Mouse (Mus musculus) forebrain, embryonic 13.5 days (tissue): ENCODE data around the gene Gm7138. TPM values are rescaled to one million over a fixed set of nuclear protein-coding genes. Genes with fewer than 3 reads are reported as not detected.
"Not testable (repeated sequence)": the region's sequence is repeated elsewhere in the genome, so short reads cannot be mapped to it uniquely, and the experiment has no call there.

Source experiments
- ATAC-seq: fragments of 200-750 bp; cut with Nextera tagmentation; 2 replicates; pipeline ENCODE4 v1.8.0; 2017
- H3K27ac ChIP-seq: fragments of 300-500 bp; sonication (generic); 2 replicates; pipeline ENCODE4 v1.5.1; 2015; ENCODE audit warnings: inconsistent platforms, mild to moderate bottlenecking, moderate library complexity
- H3K27me3 ChIP-seq: fragments of 300-500 bp; sonication (generic); 2 replicates; pipeline ENCODE4 v1.6.1; 2015; ENCODE audit warnings: mild to moderate bottlenecking, inconsistent platforms
- H3K36me3 ChIP-seq: fragments of 300-500 bp; sonication (generic); 2 replicates; pipeline ENCODE4 v1.6.1; 2015; ENCODE audit warnings: mild to moderate bottlenecking, inconsistent platforms; ENCODE audit not compliant: poor library complexity, severe bottlenecking
- H3K4me1 ChIP-seq: fragments of 300-500 bp; sonication (generic); 2 replicates; pipeline ENCODE4 v1.6.1; 2015; ENCODE audit warnings: inconsistent platforms
- H3K4me2 ChIP-seq: fragments of 300-500 bp; sonication (generic); 2 replicates; pipeline ENCODE4 v1.6.1; 2015; ENCODE audit warnings: inconsistent platforms, mild to moderate bottlenecking, moderate library complexity
- H3K4me3 ChIP-seq: fragments of 300-500 bp; sonication (generic); 2 replicates; pipeline ENCODE4 v1.5.1; 2015; ENCODE audit warnings: mild to moderate bottlenecking, inconsistent platforms
- H3K9ac ChIP-seq: fragments of 300-500 bp; sonication (generic); 2 replicates; pipeline ENCODE4 v1.6.1; 2015; ENCODE audit warnings: mild to moderate bottlenecking, inconsistent platforms
- H3K9me3 ChIP-seq: fragments of 300-500 bp; sonication (generic); replicated peaks from 2 replicates; pipeline ENCODE4 v1.6.1; 2016; ENCODE audit warnings: inconsistent platforms
- WGBS: fragments of 180-500 bp; shearing (Covaris S2); methylation state at CpG from one replicate; pipeline ENCODE4 v1.1.7; 2015; 5-methylcytosine and 5-hydroxymethylcytosine counted together
- polyA plus RNA-seq: library from polyadenylated mRNA; unstranded; fragments of >200 nt; fragmentation: Nextera tagmentation; extraction: Ambion mirVana; gene quantifications from 2 replicates; pipeline ENCODE4 v1.2.1, GENCODE M21; 2015

Gene Gm7138
- polyA plus RNA-seq, result not detected in 2 replicates

DNA sequence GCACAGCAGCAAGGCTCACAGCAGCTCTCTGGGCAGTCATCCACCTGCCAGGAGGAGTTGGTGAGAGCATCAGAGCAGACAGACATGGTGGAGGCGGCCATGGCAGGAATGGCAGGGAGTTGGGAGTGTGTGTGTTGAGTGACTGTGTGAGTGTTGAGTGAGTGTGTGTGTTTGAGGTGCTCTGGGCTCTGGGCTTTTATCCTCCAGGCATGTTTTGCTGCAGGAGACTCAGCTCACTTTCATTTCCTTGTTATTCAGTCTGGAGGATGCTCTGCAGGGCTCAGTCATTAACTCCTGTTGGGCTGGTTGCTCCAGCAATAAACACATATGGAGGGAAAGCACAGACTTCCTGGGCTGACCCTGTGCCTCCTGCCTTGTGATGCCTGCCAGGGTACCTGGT lies at the start of gene Gm7138:
Gene Gm7138, minus strand, starts transcription at position 101 of the 400 bp plus-strand sequence.
- not testable (repeated sequence) for H3K9ac ChIP-seq

DNA sequence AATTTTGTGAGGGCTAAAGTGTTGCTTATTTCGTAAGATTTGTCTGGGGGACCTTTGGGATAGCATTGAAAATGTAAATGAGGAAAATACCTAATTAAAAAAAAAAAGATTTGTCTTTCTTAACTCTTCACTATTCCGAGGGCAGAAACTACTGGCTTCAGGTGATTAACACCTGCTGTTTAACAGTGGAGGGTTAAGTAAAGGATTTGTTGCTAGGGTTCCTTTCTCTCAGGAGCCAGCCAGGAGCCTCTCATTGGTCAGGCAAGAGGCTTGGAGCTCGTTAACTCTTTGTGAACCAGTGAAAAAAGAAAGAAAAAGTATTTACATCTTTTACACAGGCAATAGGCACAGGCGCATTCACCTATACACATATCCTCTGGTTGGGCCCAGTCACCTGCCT lies 42.5 kb upstream of the Gm7138 start:
- H3K9ac ChIP-seq, result no peak overlapping the region
- H3K4me2 ChIP-seq, result no peak overlapping the region
- no peaks in the 10 kb centered on the region for H3K36me3 ChIP-seq
- H3K4me1 ChIP-seq, result no peaks in the 10 kb centered on the region
- H3K9me3 ChIP-seq, result no peaks in the 10 kb centered on the region
- no peak for ATAC-seq
- no peak overlapping the region for H3K4me3 ChIP-seq
- no peaks in the 10 kb centered on the region for H3K27me3 ChIP-seq
- H3K27ac ChIP-seq, result no peak overlapping the region
- 21% methylated on average over 4 of the region's 4 CpGs for WGBS

More for the DNA sequence above, at the start of gene Gm7138:
- not testable (repeated sequence) for H3K27me3 ChIP-seq, ATAC-seq, H3K36me3 ChIP-seq, H3K27ac ChIP-seq, H3K4me3 ChIP-seq, H3K4me2 ChIP-seq, H3K4me1 ChIP-seq, H3K9me3 ChIP-seq
- WGBS, result 86% methylated on average over 1 of the region's 1 CpGs

DNA sequence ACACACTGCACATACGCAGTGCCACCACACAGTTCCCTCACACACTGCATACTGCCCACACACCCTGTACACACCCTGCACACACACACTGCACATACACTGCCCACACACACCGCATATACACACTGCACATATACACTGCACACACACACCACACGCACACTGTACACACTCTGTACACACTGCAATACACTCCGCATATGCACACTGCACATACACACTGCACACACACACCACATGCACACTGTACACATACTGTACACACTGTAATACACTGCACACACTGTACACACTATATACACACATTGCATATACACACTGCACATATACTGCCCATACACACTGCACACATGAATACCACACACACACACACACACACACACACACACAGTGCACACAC lies 41.8 kb upstream of the Gm7138 start:
- no peaks in the 10 kb centered on the region for H3K27me3 ChIP-seq
- no peak overlapping the region for H3K4me2 ChIP-seq
- H3K9me3 ChIP-seq, result no peaks in the 10 kb centered on the region
- H3K9ac ChIP-seq, result no peak overlapping the region
- WGBS, result 96% methylated on average over 4 of the region's 4 CpGs
- no peaks in the 10 kb centered on the region for H3K4me1 ChIP-seq
- no peak overlapping the region for H3K27ac ChIP-seq
- H3K4me3 ChIP-seq, result no peak overlapping the region
- no peak for ATAC-seq
- no peaks in the 10 kb centered on the region for H3K36me3 ChIP-seq

- Histone ChIP-seq H3K9ac (no peak overlapping the region), H3K4me1 (no peaks in the 10 kb centered on the region), H3K4me3 (no peak overlapping the region), H3K27me3 (no peaks in the 10 kb centered on the region), H3K9me3 (no peaks in the 10 kb centered on the region), H3K36me3 (no peaks in the 10 kb centered on the region), H3K4me2 (no peak overlapping the region), H3K27ac (no peak overlapping the region)
- ATAC-seq, result no peak
- 30% methylated on average over 5 of the region's 5 CpGs for WGBS
Observed at GRCm38 (mm10) chr10:77815514-77815913, 38.8 kb upstream of the Gm7138 start.

GRCm38 (mm10) chr10:77814382-77814781 lies 37.6 kb upstream of the Gm7138 start, which contains the start of gene Gm2696:
TSS of gene Gm2696 (plus strand) at chr10:77814682.
- Histone ChIP-seq H3K27ac (no peak within 1 kb of the TSS), H3K27me3 (no peaks in the 10 kb centered on the region), H3K36me3 (no peaks in the 10 kb centered on the region), H3K9ac (no peak within 1 kb of the TSS), H3K4me1 (no peaks in the 10 kb centered on the region), H3K4me3 (no peak within 1 kb of the TSS), H3K4me2 (no peak within 1 kb of the TSS), H3K9me3 (peaks cover 3% of the 10 kb centered on the region; the same call in 1 of the 2 replicates)
- no peak for ATAC-seq
- WGBS, result 49% methylated on average over 4 of the region's 4 CpGs

GRCm38 (mm10) chr10:77811743-77812142 lies 35.0 kb upstream of the Gm7138 start, which contains the start of gene Gm9507:
TSS of gene Gm9507 (minus strand) at chr10:77811843.
- no peak within 1 kb of the TSS for H3K27ac ChIP-seq
- H3K27me3 ChIP-seq, result no peaks in the 10 kb centered on the region
- H3K9ac ChIP-seq, result no peak within 1 kb of the TSS
- H3K4me3 ChIP-seq, result no peak within 1 kb of the TSS
- peaks cover 3% of the 10 kb centered on the region; the same call in 1 of the 2 replicates for H3K9me3 ChIP-seq
- no peak for ATAC-seq
- H3K4me1 ChIP-seq, result no peaks in the 10 kb centered on the region
- WGBS, result 67% methylated on average over 5 of the region's 5 CpGs
- no peaks in the 10 kb centered on the region for H3K36me3 ChIP-seq
- H3K4me2 ChIP-seq, result no peak within 1 kb of the TSS

DNA sequence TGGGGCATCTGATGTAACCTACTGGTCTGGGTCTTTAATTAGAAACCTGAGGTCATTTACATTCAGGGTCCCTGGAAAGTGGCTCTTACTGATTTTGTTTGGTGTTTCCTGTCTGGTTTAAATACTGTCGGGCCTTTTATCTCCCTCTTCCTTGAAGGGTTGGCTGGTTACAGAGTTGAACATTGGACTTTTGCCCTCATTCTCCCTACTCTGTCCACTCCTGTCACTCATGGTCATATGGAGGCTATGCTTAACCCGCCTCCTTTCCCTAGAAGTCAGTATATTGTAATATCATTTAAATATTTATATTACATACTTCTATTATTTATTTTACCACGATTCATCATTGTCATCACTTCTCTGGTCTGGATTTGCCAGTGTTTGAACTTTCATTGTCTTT lies 27.4 kb upstream of the Gm7138 start:
- no peaks in the 10 kb centered on the region for H3K36me3 ChIP-seq
- H3K4me3 ChIP-seq, result no peak overlapping the region
- H3K27me3 ChIP-seq, result no peaks in the 10 kb centered on the region
- no peak overlapping the region for H3K9ac ChIP-seq
- ATAC-seq, result no peak
- H3K4me1 ChIP-seq, result 0 out of 2 replicates have a peak, but pooled peaks cover under 1% of the 10 kb centered on the region
- WGBS, result 84% methylated on average over 3 of the region's 3 CpGs
- no peak overlapping the region for H3K4me2 ChIP-seq
- H3K9me3 ChIP-seq, result no peaks in the 10 kb centered on the region
- no peak overlapping the region for H3K27ac ChIP-seq

GRCm38 (mm10) chr10:77798921-77799508 lies 22.3 kb upstream of the Gm7138 start, which contains the start of gene Gm19668:
TSS of gene Gm19668 (minus strand) at chr10:77799133.
- ATAC-seq, result no peak
- Histone ChIP-seq H3K9me3 (no peaks in the 10 kb centered on the region), H3K4me1 (peaks cover 13% of the 10 kb centered on the region), H3K4me2 (no peak within 1 kb of the TSS), H3K27me3 (no peaks in the 10 kb centered on the region), H3K9ac (no peak within 1 kb of the TSS), H3K36me3 (no peaks in the 10 kb centered on the region), H3K27ac (peak within 1 kb of the TSS; percentile 69), H3K4me3 (no peak within 1 kb of the TSS)
- WGBS, result 66% methylated on average over 8 of the region's 8 CpGs

- Histone ChIP-seq H3K4me1 (peaks cover 13% of the 10 kb centered on the region), H3K27ac (peak overlapping the region; percentile 69)
- not testable (repeated sequence) for H3K9me3 ChIP-seq, H3K36me3 ChIP-seq, H3K4me3 ChIP-seq, H3K9ac ChIP-seq, H3K27me3 ChIP-seq, H3K4me2 ChIP-seq, ATAC-seq
- 38% methylated on average over 3 of the region's 3 CpGs for WGBS
Observed at GRCm38 (mm10) chr10:77798164-77798920, 21.6 kb upstream of the Gm7138 start.

DNA sequence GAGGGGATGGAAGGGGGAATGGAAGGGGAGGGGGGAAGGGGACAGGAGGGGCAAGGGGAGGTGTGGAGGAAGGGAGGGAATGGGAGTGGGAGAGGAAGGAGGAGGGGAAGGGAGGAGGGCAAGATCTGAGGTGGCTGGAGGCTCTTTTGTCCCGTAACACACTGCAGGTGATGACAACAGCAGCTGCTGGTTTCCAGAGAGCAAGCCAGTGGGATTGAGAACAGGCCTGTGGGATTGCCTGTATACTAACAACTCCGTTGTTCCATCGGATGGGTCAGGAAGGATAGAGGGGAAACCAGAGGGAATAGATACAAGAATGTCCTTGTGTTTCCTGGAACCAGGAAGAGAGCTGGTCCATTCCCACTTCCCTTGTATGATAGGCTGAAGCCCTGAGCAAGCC lies 20.9 kb upstream of the Gm7138 start:
- 15% methylated on average over 3 of the region's 3 CpGs for WGBS
- Histone ChIP-seq H3K27ac (peak overlapping the region; percentile 69), H3K36me3 (no peaks in the 10 kb centered on the region), H3K9me3 (no peaks in the 10 kb centered on the region), H3K4me2 (no peak overlapping the region), H3K27me3 (no peaks in the 10 kb centered on the region), H3K4me1 (peaks cover 13% of the 10 kb centered on the region), H3K4me3 (no peak overlapping the region), H3K9ac (no peak overlapping the region)
- ATAC-seq, result no peak

- Histone ChIP-seq H3K27ac (no peak within 1 kb of the TSS; the same call in 1 of the 2 replicates), H3K9ac (no peak within 1 kb of the TSS), H3K4me2 (no peak within 1 kb of the TSS), H3K4me3 (no peak within 1 kb of the TSS), H3K36me3 (no peaks in the 10 kb centered on the region), H3K9me3 (no peaks in the 10 kb centered on the region), H3K27me3 (no peaks in the 10 kb centered on the region), H3K4me1 (peaks cover 13% of the 10 kb centered on the region)
- WGBS, result 50% methylated on average over 2 of the region's 2 CpGs
- no peak for ATAC-seq
Observed at GRCm38 (mm10) chr10:77794976-77795375, 18.2 kb upstream of the Gm7138 start, which contains the start of gene Gm9639. TSS of gene Gm9639 (minus strand) at chr10:77795076.

DNA sequence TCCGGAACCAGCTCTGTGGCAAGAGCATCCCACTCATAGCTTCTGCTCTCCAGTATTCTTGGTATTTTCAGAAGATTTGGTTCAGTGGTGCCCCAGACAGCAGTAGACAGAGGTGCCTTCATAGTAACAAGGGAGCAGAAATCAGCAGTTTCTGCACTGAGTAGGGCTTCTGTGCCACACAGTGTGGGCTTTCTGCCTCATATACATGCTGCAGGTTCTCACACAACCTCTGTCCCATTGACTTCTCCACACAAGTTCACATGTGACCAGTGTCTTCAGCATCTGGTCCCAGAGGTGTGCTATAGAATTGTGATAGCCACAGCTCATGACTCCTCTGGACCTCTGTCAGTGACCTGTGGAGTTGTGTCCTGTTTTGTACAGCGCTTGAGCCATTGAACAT lies 11.9 kb upstream of the Gm7138 start:
- WGBS, result 92% methylated on average over 2 of the region's 2 CpGs

More for the DNA sequence above, 11.9 kb upstream of the Gm7138 start:
- H3K9me3 ChIP-seq, result no peaks in the 10 kb centered on the region
- H3K9ac ChIP-seq, result no peak overlapping the region
- no peaks in the 10 kb centered on the region for H3K27me3 ChIP-seq
- H3K4me2 ChIP-seq, result no peak overlapping the region
- no peaks in the 10 kb centered on the region for H3K36me3 ChIP-seq
- ATAC-seq, result no peak
- no peaks in the 10 kb centered on the region for H3K4me1 ChIP-seq
- H3K27ac ChIP-seq, result no peak overlapping the region
- H3K4me3 ChIP-seq, result no peak overlapping the region
